Mouse (Mus musculus) urinary bladder, postnatal 4 days (tissue): ENCODE results near the gene Syn3.

Experiments used
- DNase-seq, 2 experiments: peaks; one replicate each; pipeline ENCODE4 v3.0.0; 2021 to 2022; ENCODE audit warnings: low spot score in 2 of 2

Gene Syn3

DNA sequence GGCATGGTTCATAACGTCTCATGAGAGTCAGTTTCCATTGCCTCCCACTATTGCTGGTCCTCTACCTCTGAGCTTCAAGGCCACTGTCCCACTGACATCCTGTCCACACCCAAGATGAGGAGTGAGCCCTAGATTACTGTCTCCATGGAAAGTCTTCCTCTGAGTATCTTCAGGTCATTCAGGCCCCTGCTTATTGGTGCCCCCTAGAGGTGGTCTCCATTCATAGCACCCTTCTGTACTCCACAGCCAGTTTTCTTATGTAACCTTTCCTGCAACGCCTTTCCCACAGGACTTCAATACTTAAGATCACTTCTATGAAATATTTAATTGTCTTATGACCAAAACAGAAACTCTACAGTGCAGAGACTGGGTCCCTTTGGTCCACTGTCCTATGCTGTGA, 80.4 kb downstream of the Syn3 start:
- no peak for DNase-seq

- peak in 1 of 2 experiments; percentile 21 for DNase-seq
Measured at GRCm38 (mm10) chr10:86416806-86417205, 81.9 kb downstream of the Syn3 start.

DNA sequence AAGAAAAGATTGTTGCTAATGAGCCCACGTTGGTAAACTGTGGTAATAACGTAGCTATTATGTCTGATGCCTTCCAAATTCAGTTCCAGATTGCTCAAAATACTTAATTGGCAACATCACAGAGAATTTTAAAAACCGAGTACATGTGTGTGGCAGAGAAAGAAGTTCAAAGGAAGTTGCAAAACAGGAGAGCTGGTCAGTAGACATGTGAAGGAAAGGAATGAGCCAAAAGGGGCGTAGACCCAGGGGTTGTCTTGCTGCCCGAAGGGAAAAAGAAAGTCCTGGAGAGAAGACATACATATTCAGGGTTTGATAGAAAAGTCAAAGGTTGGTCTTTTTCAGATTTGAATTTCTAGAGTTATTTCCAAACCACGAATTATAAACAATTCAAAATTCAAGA, 87.8 kb downstream of the Syn3 start:
- no peak for DNase-seq

GRCm38 (mm10) chr10:86406952-86407351, 91.7 kb downstream of the Syn3 start:
- DNase-seq = no peak

GRCm38 (mm10) chr10:86398347-86398720, 100.4 kb downstream of the Syn3 start:
- DNase-seq = no peak

GRCm38 (mm10) chr10:86397577-86398346, 100.9 kb downstream of the Syn3 start:
- no peak for DNase-seq

DNA sequence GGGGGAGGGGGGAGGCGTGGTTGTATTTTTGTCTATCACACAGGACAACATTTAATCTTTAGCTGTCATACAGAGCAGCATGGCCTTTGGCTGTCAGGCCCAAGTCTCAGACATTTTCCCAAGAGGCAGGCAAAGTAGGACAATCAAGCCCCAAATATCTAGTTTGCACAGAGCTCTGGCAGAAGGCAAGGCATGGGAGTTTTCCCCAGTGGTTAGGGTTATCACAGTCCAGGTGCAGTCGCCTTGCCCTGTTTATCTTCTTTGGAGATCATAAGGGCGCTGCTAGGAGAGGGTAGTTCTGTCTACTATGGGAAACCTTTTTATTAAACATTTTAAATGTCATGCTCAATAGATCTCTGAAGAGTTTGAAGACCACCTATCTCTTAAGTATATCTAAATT, 106.3 kb downstream of the Syn3 start:
- DNase-seq = no peak

DNA sequence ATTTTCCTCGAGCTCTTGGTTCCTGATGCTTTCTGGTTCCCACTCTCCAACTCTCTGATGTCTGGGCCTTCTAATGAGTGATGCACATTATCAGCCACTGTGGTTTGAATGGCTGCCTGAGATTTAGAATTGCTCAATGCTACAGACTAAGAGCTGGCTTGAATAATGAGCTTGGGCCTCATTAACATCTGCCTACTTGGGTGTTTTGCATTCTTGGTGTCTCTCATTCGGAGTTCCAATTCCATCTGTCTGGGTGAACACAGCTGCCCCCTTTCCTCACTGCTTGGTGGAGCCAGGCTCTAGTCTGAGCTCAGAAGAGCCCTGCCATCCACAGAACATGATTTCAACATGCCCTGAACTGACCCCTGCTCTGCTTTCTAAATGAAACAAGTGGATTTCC, 108.8 kb downstream of the Syn3 start:
- no peak for DNase-seq

DNA sequence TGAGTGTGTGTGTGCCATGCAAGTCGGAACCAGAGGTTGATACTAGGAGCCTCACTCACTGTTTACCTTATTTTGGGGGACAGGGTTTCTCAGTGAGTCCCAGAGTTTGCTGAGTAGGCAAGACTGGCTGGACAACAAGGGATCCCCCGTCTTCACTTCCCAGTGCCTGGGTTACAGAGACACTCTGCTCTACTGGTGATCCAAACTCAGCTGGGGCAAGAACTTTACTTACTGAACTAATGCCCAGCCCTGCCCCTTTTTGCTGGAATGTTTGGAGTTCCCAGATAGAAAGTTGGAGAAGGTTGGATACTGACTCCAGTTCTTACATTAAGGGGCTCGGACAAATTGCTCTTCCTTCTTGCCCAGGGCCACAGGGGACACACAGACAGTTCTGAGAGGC, 109.3 kb downstream of the Syn3 start:
- DNase-seq = no peak

DNA sequence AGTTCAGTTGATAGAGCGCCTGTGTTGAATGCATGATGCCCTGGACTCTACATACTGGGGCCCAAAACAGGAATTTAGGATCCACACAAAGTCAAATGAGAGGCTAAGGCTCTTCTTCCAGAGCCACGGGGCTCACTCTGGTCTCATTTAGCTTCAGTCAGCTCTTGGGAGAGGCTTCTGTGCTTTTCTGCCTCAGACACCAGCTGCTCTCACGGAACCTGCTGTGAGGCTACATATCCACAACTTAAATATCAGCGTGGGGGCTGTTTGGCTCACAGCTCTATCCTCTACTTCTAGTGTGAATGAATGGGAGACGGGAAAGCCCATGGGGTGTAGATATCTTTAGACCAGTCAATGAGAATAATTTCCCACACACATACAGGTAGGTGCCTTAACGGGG, 109.9 kb downstream of the Syn3 start:
- no peak for DNase-seq

DNA sequence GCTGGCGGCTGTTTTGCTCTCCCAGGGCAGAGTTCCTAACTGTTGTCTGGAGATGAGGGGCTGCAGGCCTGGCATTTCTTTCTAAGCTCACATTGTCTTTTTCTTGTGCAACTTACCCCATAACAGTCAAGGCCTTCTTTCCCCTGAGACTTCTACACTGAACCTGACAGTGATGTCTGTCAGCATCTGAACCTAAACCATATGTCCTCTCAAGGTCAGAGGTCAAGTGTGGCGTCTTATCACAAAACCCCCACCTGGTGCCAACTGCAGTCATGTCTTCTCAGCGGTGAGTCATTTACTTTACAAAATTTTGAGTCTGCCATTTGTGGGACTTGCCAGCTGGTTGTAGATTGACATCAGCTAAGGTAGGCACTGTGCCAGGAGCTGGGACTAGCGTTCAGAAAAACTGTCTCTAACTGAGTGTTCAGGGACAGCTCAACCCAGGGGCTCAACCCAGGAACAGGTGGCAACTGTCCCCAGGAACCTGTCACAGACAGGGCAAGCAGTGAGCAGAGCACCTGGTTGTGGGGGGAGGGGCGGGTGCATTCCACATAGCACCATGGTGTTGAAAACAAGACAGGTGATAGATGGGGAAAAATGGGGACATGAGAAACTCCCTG, 110.8 kb downstream of the Syn3 start:
- no peak for DNase-seq

DNA sequence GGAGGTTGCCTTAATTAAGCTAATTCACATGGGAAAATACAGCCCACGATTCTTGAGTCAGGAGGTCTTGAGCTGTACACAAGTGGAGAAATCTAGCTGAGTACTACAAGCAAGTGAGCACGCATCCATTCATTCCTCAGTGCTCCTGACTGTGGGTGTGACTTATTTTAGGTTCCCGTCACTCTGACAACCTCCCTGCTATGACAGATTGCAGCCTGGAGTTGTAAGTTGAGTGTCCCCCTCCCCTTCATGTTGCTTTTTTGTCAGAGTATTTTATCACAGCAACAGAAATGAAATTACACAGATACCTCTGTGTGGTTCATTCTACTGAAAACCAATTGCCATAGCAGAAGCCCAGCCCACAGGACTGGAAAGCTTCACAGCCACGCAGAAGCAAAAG, 112.5 kb downstream of the Syn3 start:
- no peak for DNase-seq

GRCm38 (mm10) chr10:86385656-86386055, 113.0 kb downstream of the Syn3 start:
- DNase-seq = no peak

GRCm38 (mm10) chr10:86384655-86385054, 114.0 kb downstream of the Syn3 start:
- no peak for DNase-seq

DNA sequence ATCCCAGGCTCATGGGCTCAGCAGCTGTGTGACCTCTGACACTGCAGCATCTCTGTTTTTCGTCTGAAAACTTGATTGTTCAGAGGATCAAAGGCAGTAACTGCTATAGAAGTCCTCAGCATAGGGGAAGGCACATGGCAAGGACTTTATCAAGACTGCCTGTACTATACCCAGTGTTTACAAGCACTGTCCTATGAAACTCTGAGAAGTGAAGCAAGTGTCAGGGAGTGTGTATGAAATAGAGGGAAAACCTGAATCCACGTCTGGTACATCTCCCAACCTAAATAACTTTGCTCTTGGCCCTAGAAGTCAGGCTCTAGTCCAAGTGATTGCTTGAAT, 116.8 kb downstream of the Syn3 start:
- no peak for DNase-seq

GRCm38 (mm10) chr10:86381150-86381921, 117.4 kb downstream of the Syn3 start:
- DNase-seq = no peak

DNA sequence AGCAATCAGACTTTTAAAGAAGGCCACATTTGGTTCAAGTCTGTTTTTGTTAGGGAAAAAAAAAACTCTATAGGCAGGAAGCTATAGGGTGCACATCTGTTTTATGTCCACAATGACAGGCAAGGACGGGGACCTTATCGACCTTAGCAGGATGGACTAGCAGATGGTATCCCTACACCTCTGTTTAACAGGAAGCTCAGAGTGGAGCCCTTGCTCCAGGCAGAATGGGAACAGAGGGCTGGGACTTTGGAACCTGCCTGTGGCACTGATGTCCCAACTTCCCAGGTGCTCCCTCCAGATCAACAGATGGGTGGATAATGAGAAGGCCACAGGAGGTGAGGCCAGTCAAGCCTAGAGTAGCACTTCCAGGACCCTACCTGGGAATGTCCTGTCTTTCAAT, 118.1 kb downstream of the Syn3 start:
- DNase-seq = no peak

- DNase-seq = peak in 1 of 2 experiments; percentile 44
Measured at GRCm38 (mm10) chr10:86378803-86379202, 119.9 kb downstream of the Syn3 start.

- DNase-seq = no peak
Measured at GRCm38 (mm10) chr10:86376392-86377185, 122.1 kb downstream of the Syn3 start.

GRCm38 (mm10) chr10:86375903-86376302, 122.8 kb downstream of the Syn3 start:
- DNase-seq = no peak

GRCm38 (mm10) chr10:86374061-86374460, 124.6 kb downstream of the Syn3 start:
- DNase-seq = no peak

DNA sequence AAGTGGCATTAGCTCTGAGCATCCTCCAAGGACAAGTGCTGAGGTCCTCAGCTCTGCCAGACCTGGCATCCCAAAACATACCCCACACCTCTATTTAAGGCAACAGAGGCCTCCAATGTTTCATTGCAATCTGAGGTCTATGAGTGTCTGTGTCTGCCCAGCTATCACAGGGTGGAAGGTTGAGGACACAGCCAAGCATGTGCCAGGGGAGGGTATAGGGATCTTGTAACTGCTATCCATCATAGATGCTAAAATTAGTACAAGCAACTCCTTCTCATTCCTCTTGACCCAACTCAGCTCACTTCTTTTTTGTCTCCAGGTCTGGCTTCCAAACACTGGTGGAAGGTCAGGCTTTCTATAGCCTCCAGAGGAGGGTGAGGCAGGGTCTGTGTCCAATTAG, 127.1 kb downstream of the Syn3 start:
- no peak for DNase-seq
